Mouse (Mus musculus): ENCODE measurements at regions not wholly inside any gene's neighbourhood (a gene's known extent, or its start where the extent isn't known, plus 50 kb on each side); places are given as distances from the start of the nearest gene placed in this dataset.

DNA sequence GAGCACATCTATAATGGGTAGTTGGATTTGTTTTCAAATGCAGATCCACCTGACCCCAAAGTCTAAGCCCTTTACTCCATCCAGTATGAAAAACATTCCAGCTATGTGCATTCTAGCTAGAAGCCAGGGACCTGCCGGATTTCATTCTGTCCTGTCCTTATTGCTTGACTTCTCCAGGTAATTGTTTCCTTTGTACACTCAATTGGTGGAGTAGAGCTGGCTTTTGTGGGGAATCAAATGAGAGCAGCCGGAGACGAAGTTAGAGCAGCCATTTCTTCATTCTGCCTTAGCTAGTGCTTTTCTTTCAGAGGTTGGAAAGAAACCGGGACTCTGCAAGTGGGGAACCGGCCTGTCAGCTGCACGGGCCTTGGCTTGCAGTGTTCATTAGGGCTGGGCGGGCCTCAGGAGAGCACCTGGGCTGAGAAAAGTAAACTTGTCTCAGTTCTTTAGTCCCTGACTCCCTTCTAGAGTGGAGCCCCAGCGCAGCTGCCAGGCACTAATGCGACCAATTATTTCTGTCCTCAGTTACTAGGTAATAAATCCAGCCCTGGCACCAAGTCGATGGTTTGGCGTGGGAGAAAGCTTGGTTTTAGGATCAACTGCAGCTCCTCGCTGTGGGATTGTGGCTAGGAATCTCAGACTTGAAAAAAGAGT is 81.1 kb upstream of the Fggy start:
- no peaks in the 10 kb centered on the region for H3K36me3 ChIP-seq

DNA sequence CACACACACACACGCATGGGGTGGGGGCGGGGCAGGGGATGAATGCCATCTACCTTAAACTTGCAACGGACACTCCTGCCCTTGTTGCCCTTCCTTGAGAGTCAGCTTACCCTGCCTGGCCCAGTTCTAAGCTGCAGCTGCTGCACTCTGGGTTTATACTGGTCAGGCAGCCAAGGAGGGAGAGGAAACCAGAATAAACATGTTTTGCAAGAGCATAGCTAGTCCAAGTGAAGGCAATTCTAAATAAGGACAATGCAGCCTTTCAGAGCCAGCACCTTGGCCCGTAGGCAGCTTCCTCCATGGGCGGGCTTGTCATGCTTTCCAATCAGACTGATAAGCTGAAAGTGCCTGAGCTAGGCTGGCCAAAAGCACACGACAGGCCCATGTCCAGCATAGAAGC is 73.7 kb upstream of the Fggy start:
- no peak overlapping the region for H3K4me3 ChIP-seq
- no peaks in the 10 kb centered on the region for H3K9me3 ChIP-seq
- no peaks in the 10 kb centered on the region for H3K27me3 ChIP-seq (ENCODE audit: insufficient read depth, poor library complexity, severe bottlenecking)
- 75% methylated on average over 6 of the region's 6 CpGs for WGBS
- peak overlapping the region; percentile 16; the same call in 1 of the 2 replicates for H3K27ac ChIP-seq
- no peaks in the 10 kb centered on the region for H3K36me3 ChIP-seq
- DNase-seq (ENCODE audit: low spot score), result no peak
- peaks cover 4% of the 10 kb centered on the region; the same call in 1 of the 2 replicates for H3K4me1 ChIP-seq (replicated peaks)

More for the DNA sequence above, 81.1 kb upstream of the Fggy start:
- WGBS, result 77% methylated on average over 12 of the region's 12 CpGs
- no peaks in the 10 kb centered on the region for H3K9me3 ChIP-seq
- no peak overlapping the region for H3K27ac ChIP-seq
- H3K4me1 ChIP-seq (replicated peaks), result no peaks in the 10 kb centered on the region
- no peak for DNase-seq (ENCODE audit: low spot score)
- H3K27me3 ChIP-seq (ENCODE audit: insufficient read depth, poor library complexity, severe bottlenecking), result no peaks in the 10 kb centered on the region
- no peak overlapping the region for H3K4me3 ChIP-seq

DNA sequence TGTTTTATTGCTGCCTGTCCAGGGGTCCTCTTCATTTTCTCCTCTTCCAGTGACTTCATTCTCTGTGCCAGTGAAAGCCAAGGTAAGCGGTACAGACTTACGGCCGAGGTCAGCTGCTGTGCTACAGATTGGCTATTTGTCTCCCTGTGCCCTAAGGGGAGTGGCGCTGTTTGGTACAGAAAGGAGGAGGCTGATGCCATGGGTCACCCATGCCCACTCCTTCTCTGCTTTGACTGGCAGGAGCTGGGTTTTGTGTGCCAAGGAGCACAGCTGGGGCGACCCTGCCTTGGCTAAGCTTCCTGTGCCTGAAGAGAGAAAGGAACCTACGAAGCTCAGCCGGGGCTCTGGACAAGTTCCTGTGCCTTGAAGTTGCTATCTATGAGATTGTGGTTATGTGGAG is 70.0 kb upstream of the Fggy start:
- Histone ChIP-seq H3K4me1 (replicated peaks) (peaks cover 4% of the 10 kb centered on the region; the same call in 1 of the 2 replicates), H3K36me3 (no peaks in the 10 kb centered on the region), H3K27me3 (ENCODE audit: insufficient read depth, poor library complexity, severe bottlenecking) (no peaks in the 10 kb centered on the region), H3K4me3 (no peak overlapping the region), H3K9me3 (no peaks in the 10 kb centered on the region), H3K27ac (no peak overlapping the region)
- WGBS, result 92% methylated on average over 7 of the region's 7 CpGs
- DNase-seq (ENCODE audit: low spot score), result no peak

DNA sequence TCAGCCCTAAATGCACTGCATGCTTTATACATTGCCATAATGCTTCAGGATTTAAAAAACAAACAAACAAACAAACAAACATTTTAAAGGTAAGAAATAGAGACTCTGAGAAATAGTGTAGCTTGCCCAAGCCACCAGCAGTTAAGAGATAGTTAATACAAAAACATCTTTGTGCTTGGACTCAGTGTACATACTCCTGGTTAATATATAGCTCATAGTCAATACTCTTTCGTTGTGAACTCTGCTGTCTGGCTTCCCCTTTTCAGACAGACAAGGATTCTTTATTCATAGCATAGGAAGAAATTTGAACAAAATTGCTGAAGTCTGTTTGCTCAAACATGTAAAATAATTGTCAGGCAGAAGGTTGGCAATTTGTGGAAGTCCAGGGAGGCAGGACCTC is 69.3 kb upstream of the Fggy start:
- peaks cover 4% of the 10 kb centered on the region; the same call in 1 of the 2 replicates for H3K4me1 ChIP-seq (replicated peaks)
- WGBS, result 80% methylated on average over 1 of the region's 1 CpGs
- H3K36me3 ChIP-seq, result no peaks in the 10 kb centered on the region
- no peak overlapping the region for H3K27ac ChIP-seq
- H3K27me3 ChIP-seq (ENCODE audit: insufficient read depth, poor library complexity, severe bottlenecking), result no peaks in the 10 kb centered on the region
- H3K9me3 ChIP-seq, result no peaks in the 10 kb centered on the region
- no peak overlapping the region for H3K4me3 ChIP-seq
- no peak for DNase-seq (ENCODE audit: low spot score)

DNA sequence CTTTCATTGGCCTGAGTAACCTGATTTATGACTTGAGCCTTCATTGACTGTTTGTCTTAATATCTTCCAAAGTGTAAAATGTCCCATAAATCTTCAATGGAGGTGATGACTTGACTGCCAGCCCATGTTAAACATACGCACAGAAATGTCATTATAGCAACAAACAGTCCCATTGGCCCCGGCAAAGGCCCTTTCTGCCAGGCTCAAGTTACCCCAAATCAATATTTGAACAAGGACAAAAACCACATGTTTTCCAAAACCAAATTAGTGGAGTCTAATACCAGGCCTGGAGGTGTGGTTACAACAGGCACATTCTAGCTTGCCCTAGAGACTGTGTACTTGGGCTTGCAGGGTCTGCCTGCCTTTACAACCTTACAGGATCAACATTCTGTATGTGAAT is 68.2 kb upstream of the Fggy start:
- Histone ChIP-seq H3K4me1 (replicated peaks) (no peaks in the 10 kb centered on the region), H3K9me3 (no peaks in the 10 kb centered on the region), H3K36me3 (no peaks in the 10 kb centered on the region), H3K4me3 (no peak overlapping the region), H3K27ac (no peak overlapping the region), H3K27me3 (ENCODE audit: insufficient read depth, poor library complexity, severe bottlenecking) (no peaks in the 10 kb centered on the region)
- 72% methylated on average over 2 of the region's 2 CpGs for WGBS
- DNase-seq (ENCODE audit: low spot score), result no peak

DNA sequence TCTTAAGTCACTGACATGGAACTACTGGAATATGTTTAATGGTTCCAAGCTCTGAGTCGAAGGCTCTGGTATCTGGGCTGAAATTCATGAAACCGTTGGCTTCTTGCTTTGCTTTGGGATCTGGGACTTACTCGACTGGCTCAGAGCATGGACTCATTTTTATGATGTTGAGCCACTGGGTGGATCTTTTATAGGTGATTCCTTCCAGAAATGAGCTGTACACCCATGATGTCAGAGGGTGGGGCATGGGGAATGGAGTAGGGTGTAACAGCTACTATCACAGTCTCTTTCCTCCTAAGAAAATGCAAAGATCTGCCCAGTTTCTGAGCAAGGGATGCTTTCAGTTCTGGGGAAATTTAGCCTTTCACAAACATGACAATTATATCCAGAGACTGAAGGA is 57.0 kb upstream of the Fggy start:
- WGBS, result 92% methylated on average over 3 of the region's 3 CpGs
- H3K36me3 ChIP-seq, result no peaks in the 10 kb centered on the region
- DNase-seq (ENCODE audit: low spot score), result no peak

DNA sequence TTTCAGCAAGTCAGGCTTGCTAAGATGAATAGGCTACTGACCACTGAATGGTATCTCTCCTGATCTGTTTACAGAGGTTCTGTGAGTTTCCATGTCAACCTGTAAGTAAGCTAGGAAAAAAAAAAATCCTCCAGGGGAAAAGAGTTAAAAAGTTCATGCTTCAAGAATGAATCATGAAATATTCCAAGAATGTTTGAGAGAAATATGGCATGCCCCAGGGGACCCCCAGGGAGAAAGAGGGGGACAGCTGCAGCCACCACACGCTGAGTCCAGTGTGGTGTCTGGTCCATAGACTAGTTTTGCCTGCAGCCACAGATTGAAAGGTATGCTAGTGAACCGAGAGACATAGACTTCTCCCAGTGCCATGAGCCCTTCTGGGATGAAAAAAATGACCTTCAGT is 56.1 kb upstream of the Fggy start:
- Histone ChIP-seq H3K4me1 (replicated peaks) (peaks cover 7% of the 10 kb centered on the region; the same call in 1 of the 2 replicates), H3K27ac (no peak overlapping the region), H3K9me3 (no peaks in the 10 kb centered on the region), H3K27me3 (ENCODE audit: insufficient read depth, poor library complexity, severe bottlenecking) (no peaks in the 10 kb centered on the region), H3K36me3 (no peaks in the 10 kb centered on the region), H3K4me3 (no peak overlapping the region)
- no peak for DNase-seq (ENCODE audit: low spot score)
- WGBS, result 48% methylated on average over 2 of the region's 2 CpGs

More for the DNA sequence above, 57.0 kb upstream of the Fggy start:
- Histone ChIP-seq H3K4me1 (replicated peaks) (peaks cover 7% of the 10 kb centered on the region; the same call in 1 of the 2 replicates), H3K27me3 (ENCODE audit: insufficient read depth, poor library complexity, severe bottlenecking) (no peaks in the 10 kb centered on the region), H3K4me3 (no peak overlapping the region), H3K9me3 (no peaks in the 10 kb centered on the region), H3K27ac (no peak overlapping the region)

DNA sequence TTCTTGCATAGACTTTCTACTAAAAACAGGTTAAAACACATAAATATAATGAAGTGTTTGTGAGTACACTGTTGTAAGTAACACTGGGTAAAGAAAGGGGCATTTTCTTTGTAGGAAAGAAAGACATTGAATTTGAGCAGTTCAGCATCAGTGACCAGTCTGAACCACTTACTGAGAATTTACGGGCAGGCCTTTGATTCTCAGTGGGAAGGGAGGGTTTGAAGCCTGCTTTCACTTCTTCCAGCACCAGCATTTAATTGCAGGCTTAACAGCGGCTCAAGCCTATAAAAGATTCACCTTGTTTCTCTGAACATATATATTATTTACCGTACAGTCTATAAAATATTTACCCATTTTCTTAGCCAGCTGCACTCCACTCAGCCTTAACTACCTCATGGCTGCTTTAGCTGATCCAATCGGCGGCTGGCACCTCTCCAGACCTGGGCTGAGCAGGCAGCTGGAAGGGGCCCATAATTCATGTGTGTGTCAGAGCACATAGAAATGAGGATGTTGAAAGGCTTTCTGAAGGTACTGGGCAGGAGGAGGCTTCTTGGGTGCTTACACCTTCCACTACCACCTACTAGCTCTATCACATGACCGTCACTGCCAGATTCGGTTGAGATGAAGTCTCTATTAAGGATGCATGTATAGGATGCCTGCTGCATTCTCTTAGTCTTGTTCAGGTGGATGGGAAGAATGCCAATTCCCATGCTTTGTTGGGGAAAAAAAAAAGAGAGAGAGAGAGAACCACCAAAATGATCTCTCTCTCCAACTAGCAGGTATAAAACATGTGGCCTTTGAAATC is 50.0 kb upstream of the Fggy start:
- Histone ChIP-seq H3K9me3 (no peaks in the 10 kb centered on the region), H3K4me1 (replicated peaks) (no peaks in the 10 kb centered on the region), H3K27me3 (ENCODE audit: insufficient read depth, poor library complexity, severe bottlenecking) (no peaks in the 10 kb centered on the region), H3K27ac (no peak overlapping the region), H3K36me3 (no peaks in the 10 kb centered on the region), H3K4me3 (no peak overlapping the region)
- WGBS, result 88% methylated on average over 7 of the region's 7 CpGs
- DNase-seq (ENCODE audit: low spot score), result no peak

Measured in hindbrain, embryonic 10.5 days (tissue).